Mouse (Mus musculus) G1E (cell line): ENCODE results near the gene Enho. TPM values are rescaled to one million over a fixed set of nuclear protein-coding genes. Genes with fewer than 3 reads are reported as not detected.
"Not testable (repeated sequence)": the region's sequence is repeated elsewhere in the genome, so short reads cannot be mapped to it uniquely, and the experiment has no call there.

Experiments
- ATAC-seq: 2 replicates; pipeline ENCODE4 v1.8.0; 2016; ENCODE audit warnings: mild to moderate bottlenecking; ENCODE audit not compliant: insufficient number of reproducible peaks, poor library complexity, low FRiP score, severe bottlenecking; ENCODE audit errors: extremely low read depth
- DNase-seq: peaks from one replicate; pipeline ENCODE4 v3.0.0; 2012; ENCODE audit warnings: low spot score
- H3K27me3 ChIP-seq: 2 replicates; pipeline ENCODE4 v1.6.1; 2012; ENCODE audit warnings: mild to moderate bottlenecking, low read length, inconsistent platforms; ENCODE audit not compliant: insufficient read depth
- H3K36me3 ChIP-seq: replicated peaks from 2 replicates; pipeline ENCODE3; 2012; ENCODE audit warnings: mild to moderate bottlenecking, inconsistent platforms
- H3K4me1 ChIP-seq: 2 replicates; pipeline ENCODE4 v1.6.1; 2012; ENCODE audit warnings: low read depth, low read length, inconsistent platforms, mixed read lengths; ENCODE audit not compliant: insufficient read depth
- H3K4me3 ChIP-seq: 2 replicates; pipeline ENCODE4 v1.5.1; 2012; ENCODE audit warnings: low read depth, mild to moderate bottlenecking, inconsistent platforms, low read length, moderate library complexity, mixed read lengths
- H3K9me3 ChIP-seq: replicated peaks from 2 replicates; pipeline ENCODE4 v1.6.1; 2012; ENCODE audit warnings: inconsistent platforms
- CTCF ChIP-seq: IDR thresholded peaks from 2 replicates; pipeline ENCODE4 v1.5.1; 2012; ENCODE audit warnings: low read depth, low read length, inconsistent platforms, mixed read lengths
- GATA1 ChIP-seq: IDR thresholded peaks from 2 replicates; pipeline ENCODE4 v1.6.1; 2012; ENCODE audit warnings: borderline replicate concordance, low read length, inconsistent platforms, mixed read lengths
- GATA2 ChIP-seq: IDR thresholded peaks from 2 replicates; pipeline ENCODE4 v1.6.1; 2012; ENCODE audit warnings: low read depth, low read length, inconsistent platforms, borderline replicate concordance
- POLR2AphosphoS5 ChIP-seq: IDR thresholded peaks from 2 replicates; pipeline ENCODE4 v1.6.1; 2012; ENCODE audit warnings: low read depth, low read length, inconsistent platforms; ENCODE audit not compliant: insufficient replicate concordance
- TAL1 ChIP-seq: conservative IDR thresholded peaks from 2 replicates; pipeline ENCODE4 v1.6.1; 2012; ENCODE audit warnings: low read depth, low read length, inconsistent platforms, mixed read lengths
- polyA plus RNA-seq: library from polyadenylated mRNA; stranded (reverse); fragments of >175 nt; gene quantifications from 2 replicates; pipeline ENCODE4 v1.2.3, GENCODE M21; 2012
- total RNA-seq, 2 experiments: library from RNA; stranded (forward) in 1 of 2; stranded (reverse) in 1 of 2; fragments of 200-1000 nt in 1 of 2; fragments of >200 nt in 1 of 2; fragmentation: Nextera tagmentation in 1 of 2; gene quantifications; 2 replicates each; pipeline ENCODE4 v1.2.3; 2014 to 2017

Gene Enho
- total RNA-seq (2014; fragmentation: Nextera tagmentation) (not detected in 2 replicates), total RNA-seq (2017) (0.22 TPM in 1 of 2 replicates, not detected in the other), polyA plus RNA-seq (not detected in 2 replicates)

- peak; percentile 59 for ATAC-seq
- Histone ChIP-seq H3K27me3 (peaks cover 49% of the 10 kb centered on the region), H3K4me3 (peak within 1 kb of the TSS; percentile 61; the same call in 1 of the 2 replicates)
Measured at GRCm38 (mm10) chr4:41639913-41640507, at the start of gene Enho. TSS of gene Enho (minus strand) at chr4:41640324.

GRCm38 (mm10) chr4:41688562-41688961, 48.4 kb upstream of the Enho start:
- not testable (repeated sequence) for H3K4me1 ChIP-seq, H3K36me3 ChIP-seq, H3K4me3 ChIP-seq, H3K9me3 ChIP-seq, ATAC-seq, DNase-seq, H3K27me3 ChIP-seq

More at GRCm38 (mm10) chr4:41639913-41640507, at the start of gene Enho:
- no peaks in the 10 kb centered on the region for H3K36me3 ChIP-seq
- TF ChIP-seq TAL1 = no peak
- no peak for TF ChIP-seq GATA1
- TF ChIP-seq CTCF = no peak
- TF ChIP-seq POLR2AphosphoS5 = no peak
- no peak for TF ChIP-seq GATA2
- peak; percentile 83 for DNase-seq
- H3K9me3 ChIP-seq = no peaks in the 10 kb centered on the region
- H3K4me1 ChIP-seq = peaks cover 14% of the 10 kb centered on the region

GRCm38 (mm10) chr4:41685882-41686492, 45.9 kb upstream of the Enho start:
- not testable (repeated sequence) for DNase-seq

GRCm38 (mm10) chr4:41684931-41685453, 44.9 kb upstream of the Enho start:
- not testable (repeated sequence) for H3K9me3 ChIP-seq, H3K36me3 ChIP-seq, H3K27me3 ChIP-seq, H3K4me3 ChIP-seq, DNase-seq, ATAC-seq, H3K4me1 ChIP-seq

More at GRCm38 (mm10) chr4:41685882-41686492, 45.9 kb upstream of the Enho start:
- not testable (repeated sequence) for H3K27me3 ChIP-seq, ATAC-seq, H3K36me3 ChIP-seq, H3K4me1 ChIP-seq, H3K4me3 ChIP-seq, H3K9me3 ChIP-seq

GRCm38 (mm10) chr4:41684131-41684930, 44.2 kb upstream of the Enho start:
- not testable (repeated sequence) for H3K36me3 ChIP-seq, ATAC-seq, DNase-seq, H3K9me3 ChIP-seq, H3K27me3 ChIP-seq, H3K4me3 ChIP-seq, H3K4me1 ChIP-seq

- ATAC-seq, H3K4me1 ChIP-seq, H3K9me3 ChIP-seq, H3K36me3 ChIP-seq, H3K27me3 ChIP-seq, DNase-seq, H3K4me3 ChIP-seq: not testable (repeated sequence)
Measured at GRCm38 (mm10) chr4:41683303-41683702, 43.2 kb upstream of the Enho start.

- Histone ChIP-seq H3K4me1 (no peaks in the 10 kb centered on the region), H3K36me3 (no peaks in the 10 kb centered on the region), H3K4me3 (no peak overlapping the region), H3K9me3 (no peaks in the 10 kb centered on the region), H3K27me3 (peaks cover 9% of the 10 kb centered on the region; the same call in 1 of the 2 replicates)
- DNase-seq (no peak), ATAC-seq (no peak)
- TF ChIP-seq GATA1 (no peak), GATA2 (no peak), POLR2AphosphoS5 (no peak), TAL1 (no peak), CTCF (no peak)
Measured at GRCm38 (mm10) chr4:41682789-41683188, 42.7 kb upstream of the Enho start.
